Mouse (Mus musculus) kidney, adult 2 months (tissue): ENCODE data around the gene Trim62.

Experiments used
- CTCF ChIP-seq: fragments of 200-500 bp; conservative IDR thresholded peaks from 2 replicates; pipeline ENCODE4 v1.5.1; 2011; ENCODE audit warnings: low read depth, mild to moderate bottlenecking, control low read depth, low read length, moderate library complexity, mixed read lengths; ENCODE audit not compliant: insufficient read depth, insufficient read length
- POLR2A ChIP-seq: fragments of 200-500 bp; IDR thresholded peaks from one replicate; pipeline ENCODE4 v1.6.1; 2011; ENCODE audit warnings: low read depth, low read length, control low read depth

DNA sequence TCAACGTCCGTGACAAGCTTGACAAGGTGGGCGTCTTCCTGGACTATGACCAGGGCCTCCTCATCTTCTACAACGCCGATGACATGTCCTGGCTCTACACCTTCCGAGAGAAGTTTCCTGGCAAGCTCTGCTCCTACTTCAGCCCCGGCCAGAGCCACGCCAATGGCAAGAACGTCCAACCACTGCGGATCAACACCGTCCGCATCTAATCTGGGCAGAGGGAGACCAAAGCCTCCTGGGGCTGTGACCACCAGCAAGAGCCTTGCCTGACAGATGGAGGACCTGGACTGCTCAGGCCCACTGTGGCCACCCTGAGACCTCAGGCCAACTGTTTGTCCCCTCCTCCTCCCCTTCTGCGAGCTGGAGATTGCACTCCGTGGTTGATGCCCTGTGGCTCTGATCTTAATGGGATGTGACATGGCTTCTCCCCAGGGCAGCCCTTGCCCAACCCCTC is 26.0 kb downstream of the Trim62 start:
- TF ChIP-seq POLR2A = no peak
- TF ChIP-seq CTCF = no peak
